Mouse (Mus musculus): Measurements from ENCODE around the gene Snx17. TPM values are rescaled to one million over a fixed set of nuclear protein-coding genes. Genes with fewer than 3 reads are reported as not detected.

Gene Snx17
- polyA plus RNA-seq, 1 experiment from 2014 or later = 122 TPM

GRCm38 (mm10) chr5:31164878-31165277, 28.1 kb upstream of the Snx17 start:
- H3K4me2 ChIP-seq (ENCODE audit: low read length) = no peak overlapping the region
- WGBS = 90% methylated on average over 1 of the region's 1 CpGs
- ATAC-seq (replicated peaks; ENCODE audit: low FRiP score, low read depth) = no peak

DNA sequence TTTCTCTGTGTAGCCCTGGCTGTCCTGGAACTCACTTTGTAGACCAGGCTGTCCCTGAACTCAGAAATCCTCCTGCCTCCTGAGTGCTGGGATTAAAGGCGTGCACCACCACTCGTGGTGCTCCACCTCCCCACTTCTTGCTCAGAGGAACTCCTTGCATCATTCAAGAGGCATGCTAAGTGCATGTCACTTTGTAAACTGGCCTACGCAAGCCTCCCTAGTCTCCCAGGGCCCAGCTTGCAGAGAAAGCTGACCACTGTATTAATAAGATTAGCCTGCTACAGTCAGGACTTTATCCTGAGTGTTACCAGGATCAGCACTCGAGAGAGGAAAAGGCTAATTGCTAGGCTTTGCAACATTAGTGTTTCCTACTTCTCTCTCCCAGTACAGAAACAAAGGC, 24.4 kb upstream of the Snx17 start:
- no peak overlapping the region for H3K9ac ChIP-seq (ENCODE audit: low read depth, low read length)
- no peaks in the 10 kb centered on the region for H3K9me3 ChIP-seq (replicated peaks; ENCODE audit: low read length)
- ATAC-seq (replicated peaks; ENCODE audit: low FRiP score, low read depth) = no peak
- TF ChIP-seq CTCF (IDR thresholded peaks at IDR 0.05; ENCODE audit: low read depth) = no peak
- DNase-seq (ENCODE audit: low spot score) = no peak
- H3K36me3 ChIP-seq (ENCODE audit: insufficient read depth, low read length) = peaks cover 77% of the 10 kb centered on the region
- no peak overlapping the region for H3K4me3 ChIP-seq (replicated peaks; ENCODE audit: low read depth, low read length)
- no peak overlapping the region for H3K4me2 ChIP-seq (ENCODE audit: low read length)
- WGBS = 92% methylated on average over 4 of the region's 4 CpGs
- no peaks in the 10 kb centered on the region for H3K4me1 ChIP-seq (replicated peaks; ENCODE audit: insufficient read depth, low read length)
- no peak overlapping the region for H3K27ac ChIP-seq
- no peaks in the 10 kb centered on the region for H3K27me3 ChIP-seq (ENCODE audit: insufficient read depth, low read length)

More at GRCm38 (mm10) chr5:31164878-31165277, 28.1 kb upstream of the Snx17 start:
- H3K4me1 ChIP-seq (replicated peaks; ENCODE audit: insufficient read depth, low read length) = no peaks in the 10 kb centered on the region
- H3K36me3 ChIP-seq (ENCODE audit: insufficient read depth, low read length) = peaks cover 79% of the 10 kb centered on the region
- no peak for DNase-seq (ENCODE audit: low spot score)
- no peaks in the 10 kb centered on the region for H3K27me3 ChIP-seq (ENCODE audit: insufficient read depth, low read length)
- no peak overlapping the region for H3K9ac ChIP-seq (ENCODE audit: low read depth, low read length)
- no peaks in the 10 kb centered on the region for H3K9me3 ChIP-seq (replicated peaks; ENCODE audit: low read length)
- no peak for TF ChIP-seq CTCF (IDR thresholded peaks at IDR 0.05; ENCODE audit: low read depth)
- H3K27ac ChIP-seq = no peak overlapping the region
- no peak overlapping the region for H3K4me3 ChIP-seq (replicated peaks; ENCODE audit: low read depth, low read length)

- H3K27ac ChIP-seq = peak overlapping the region; percentile 98
- no peaks in the 10 kb centered on the region for H3K4me1 ChIP-seq (replicated peaks; ENCODE audit: insufficient read depth, low read length)
- peak overlapping the region; percentile 85 for H3K4me2 ChIP-seq (ENCODE audit: low read length)
- under 1% methylated on average over 25 of the region's 25 CpGs for WGBS
- peak; percentile 27 for ATAC-seq (replicated peaks; ENCODE audit: low FRiP score, low read depth)
- H3K36me3 ChIP-seq (ENCODE audit: insufficient read depth, low read length) = peaks cover 2% of the 10 kb centered on the region; the same call in 1 of the 2 replicates
- TF ChIP-seq CTCF (IDR thresholded peaks at IDR 0.05; ENCODE audit: low read depth) = no peak
- no peaks in the 10 kb centered on the region for H3K9me3 ChIP-seq (replicated peaks; ENCODE audit: low read length)
- DNase-seq (ENCODE audit: low spot score) = no peak
- H3K27me3 ChIP-seq (ENCODE audit: insufficient read depth, low read length) = no peaks in the 10 kb centered on the region
- H3K4me3 ChIP-seq (replicated peaks; ENCODE audit: low read depth, low read length) = peak overlapping the region; percentile 91
- H3K9ac ChIP-seq (ENCODE audit: low read depth, low read length) = peak overlapping the region; percentile 83
Measured at GRCm38 (mm10) chr5:31179301-31179765, 13.7 kb upstream of the Snx17 start.

DNA sequence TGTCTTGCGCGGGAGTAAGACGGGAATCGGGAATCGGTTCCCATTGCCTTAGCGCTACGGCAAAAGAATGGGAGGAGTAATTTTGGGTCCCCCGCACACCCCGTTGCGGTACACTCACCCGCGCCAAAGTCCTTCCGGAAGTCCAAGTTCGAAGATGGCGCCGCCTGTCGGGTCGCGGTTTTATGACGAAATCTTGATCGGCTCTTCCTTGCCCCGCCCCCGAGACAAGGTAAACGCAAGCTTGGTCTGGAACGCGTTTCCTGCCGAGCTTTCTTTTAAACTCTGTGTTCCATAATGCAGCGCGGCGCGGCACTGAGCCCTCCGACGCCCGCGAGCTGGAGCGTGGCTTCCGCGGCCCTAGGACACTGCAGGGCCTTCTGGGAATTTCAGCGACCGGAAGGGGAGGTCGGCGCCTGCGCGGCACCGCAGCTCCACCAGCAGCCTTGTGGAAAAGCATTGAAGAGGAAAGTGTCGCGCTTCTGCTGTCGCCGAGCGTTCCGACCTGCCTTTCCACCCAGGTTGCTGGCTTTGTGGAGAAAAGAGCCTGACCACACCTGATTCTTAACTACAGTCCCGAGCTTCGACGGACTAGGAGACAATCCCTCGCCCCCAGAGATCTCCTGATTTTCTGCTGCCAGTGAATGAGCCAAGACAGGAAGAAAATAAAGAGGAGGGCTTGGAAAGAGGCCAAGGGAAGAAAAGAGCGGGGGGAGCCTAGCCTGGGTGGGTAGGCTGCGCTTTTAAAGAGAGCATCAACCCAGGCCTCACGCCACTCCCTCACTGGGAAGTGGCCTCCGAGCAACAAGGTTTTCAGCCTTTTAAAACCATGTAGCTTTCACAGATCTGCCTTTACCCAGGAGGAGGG, 13.0 kb upstream of the Snx17 start, which contains the start of the genes Gm29609 and Gtf3c2:
Gene Gm29609 (minus strand): TSS at position 146 of the 865 bp plus-strand sequence.
Gene Gtf3c2 (minus strand): TSS at position 379 of the 865 bp plus-strand sequence.
- H3K4me3 ChIP-seq (replicated peaks; ENCODE audit: low read depth, low read length) = peak within 1 kb of the TSS; percentile 91
- H3K4me1 ChIP-seq (replicated peaks; ENCODE audit: insufficient read depth, low read length) = no peaks in the 10 kb centered on the region
- ATAC-seq (replicated peaks; ENCODE audit: low FRiP score, low read depth) (peak; percentile 96), DNase-seq (ENCODE audit: low spot score) (peak; percentile 98)
- peak within 1 kb of the TSS; percentile 85 for H3K4me2 ChIP-seq (ENCODE audit: low read length)
- under 1% methylated on average over 59 of the region's 59 CpGs for WGBS
- peak; percentile 33 for TF ChIP-seq CTCF (IDR thresholded peaks at IDR 0.05; ENCODE audit: low read depth)
- no peaks in the 10 kb centered on the region for H3K36me3 ChIP-seq (ENCODE audit: insufficient read depth, low read length)
- peak within 1 kb of the TSS; percentile 83 for H3K9ac ChIP-seq (ENCODE audit: low read depth, low read length)
- H3K27me3 ChIP-seq (ENCODE audit: insufficient read depth, low read length) = no peaks in the 10 kb centered on the region
- no peaks in the 10 kb centered on the region for H3K9me3 ChIP-seq (replicated peaks; ENCODE audit: low read length)
- peak within 1 kb of the TSS; percentile 98 for H3K27ac ChIP-seq

DNA sequence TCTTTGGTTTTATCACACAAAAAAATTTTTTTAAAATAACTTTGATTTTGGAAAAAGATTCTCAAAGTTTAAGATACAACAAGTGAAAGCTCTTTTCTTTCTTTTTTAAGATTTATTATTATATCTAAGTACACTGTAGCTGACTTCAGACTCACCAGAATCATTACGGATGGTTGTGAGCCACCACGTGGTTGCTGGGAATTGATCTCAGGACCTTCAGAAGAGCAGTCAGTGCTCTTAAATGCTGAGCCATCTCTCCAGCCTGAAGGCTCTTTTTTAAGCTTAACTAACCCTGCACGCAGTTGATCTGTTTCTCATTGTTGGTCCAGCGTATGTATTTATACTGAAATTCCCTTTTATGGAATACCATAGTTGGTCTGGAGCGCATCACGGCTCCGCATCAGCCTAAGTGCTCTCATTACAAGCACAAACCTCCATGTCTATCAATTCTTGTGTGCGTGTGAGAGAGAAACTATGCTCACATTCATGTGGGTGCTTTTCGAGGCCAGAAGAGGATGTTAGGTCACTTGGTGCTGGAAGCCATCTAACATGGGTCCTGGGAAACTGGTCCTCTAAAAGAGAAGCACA, 11.8 kb upstream of the Snx17 start:
- Histone ChIP-seq H3K9me3 (replicated peaks; ENCODE audit: low read length) (no peaks in the 10 kb centered on the region), H3K4me3 (replicated peaks; ENCODE audit: low read depth, low read length) (no peak overlapping the region), H3K4me2 (ENCODE audit: low read length) (no peak overlapping the region), H3K27ac (no peak overlapping the region), H3K4me1 (replicated peaks; ENCODE audit: insufficient read depth, low read length) (no peaks in the 10 kb centered on the region), H3K27me3 (ENCODE audit: insufficient read depth, low read length) (no peaks in the 10 kb centered on the region), H3K36me3 (ENCODE audit: insufficient read depth, low read length) (no peaks in the 10 kb centered on the region), H3K9ac (ENCODE audit: low read depth, low read length) (no peak overlapping the region)
- no peak for DNase-seq (ENCODE audit: low spot score)
- TF ChIP-seq CTCF (IDR thresholded peaks at IDR 0.05; ENCODE audit: low read depth) = no peak
- ATAC-seq (replicated peaks; ENCODE audit: low FRiP score, low read depth) = no peak
- WGBS = 93% methylated on average over 9 of the region's 9 CpGs

DNA sequence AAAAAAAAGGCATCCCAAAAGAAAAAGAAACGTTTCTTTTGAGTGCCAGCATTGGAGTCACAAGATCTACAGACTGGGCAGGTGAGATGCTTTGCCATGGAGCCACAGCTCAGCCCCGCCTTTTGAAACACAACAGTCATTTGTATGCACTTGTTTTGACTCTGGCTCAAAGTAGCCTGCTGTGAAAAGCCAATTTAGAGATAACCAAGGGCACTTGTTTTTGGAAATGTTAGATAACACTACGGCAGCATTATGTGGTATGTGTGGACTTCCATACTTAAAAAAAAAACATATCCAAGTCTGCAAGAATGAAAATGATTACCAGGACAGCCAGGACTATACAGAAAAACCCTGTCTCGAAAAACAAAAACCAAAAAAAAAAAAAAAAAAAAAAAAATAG, 9.3 kb upstream of the Snx17 start:
- ATAC-seq (replicated peaks; ENCODE audit: low FRiP score, low read depth) = no peak
- H3K4me1 ChIP-seq (replicated peaks; ENCODE audit: insufficient read depth, low read length) = no peaks in the 10 kb centered on the region
- H3K27me3 ChIP-seq (ENCODE audit: insufficient read depth, low read length) = no peaks in the 10 kb centered on the region
- H3K9ac ChIP-seq (ENCODE audit: low read depth, low read length) = no peak overlapping the region
- WGBS = 59% methylated on average over 4 of the region's 4 CpGs
- H3K36me3 ChIP-seq (ENCODE audit: insufficient read depth, low read length) = peaks cover 16% of the 10 kb centered on the region
- no peak overlapping the region for H3K4me2 ChIP-seq (ENCODE audit: low read length)
- H3K27ac ChIP-seq = no peak overlapping the region
- no peak overlapping the region for H3K4me3 ChIP-seq (replicated peaks; ENCODE audit: low read depth, low read length)
- no peaks in the 10 kb centered on the region for H3K9me3 ChIP-seq (replicated peaks; ENCODE audit: low read length)
- DNase-seq (ENCODE audit: low spot score) = no peak
- no peak for TF ChIP-seq CTCF (IDR thresholded peaks at IDR 0.05; ENCODE audit: low read depth)

Measured in kidney, postnatal 0 days (tissue).